Mouse (Mus musculus): ENCODE data around the gene Casd1. TPM values are rescaled to one million over a fixed set of nuclear protein-coding genes. Genes with fewer than 3 reads are reported as not detected.
A peak's percentile ranks its signal among the peaks of the same experiment; 100 is the strongest.

Casd1 gene
- total RNA-seq (2021), result 10 to 100 TPM; 17.1 to 17.3 TPM
- long read RNA-seq, experiment 1, transcript Casd1-201 (18 exons, 3,961 nt), result major isoform, 7 of 13 reads
- long read RNA-seq, experiment 1, partial matches to known transcripts, result 0 of 13 reads
- long read RNA-seq, experiment 1, other reads (novel, unspliced or antisense), result 6 of 13 reads
- long read RNA-seq, experiment 2, partial matches to known transcripts, result 1 of 4 reads
- long read RNA-seq, experiment 2, other reads (novel, unspliced or antisense), result 0 of 4 reads

DNA sequence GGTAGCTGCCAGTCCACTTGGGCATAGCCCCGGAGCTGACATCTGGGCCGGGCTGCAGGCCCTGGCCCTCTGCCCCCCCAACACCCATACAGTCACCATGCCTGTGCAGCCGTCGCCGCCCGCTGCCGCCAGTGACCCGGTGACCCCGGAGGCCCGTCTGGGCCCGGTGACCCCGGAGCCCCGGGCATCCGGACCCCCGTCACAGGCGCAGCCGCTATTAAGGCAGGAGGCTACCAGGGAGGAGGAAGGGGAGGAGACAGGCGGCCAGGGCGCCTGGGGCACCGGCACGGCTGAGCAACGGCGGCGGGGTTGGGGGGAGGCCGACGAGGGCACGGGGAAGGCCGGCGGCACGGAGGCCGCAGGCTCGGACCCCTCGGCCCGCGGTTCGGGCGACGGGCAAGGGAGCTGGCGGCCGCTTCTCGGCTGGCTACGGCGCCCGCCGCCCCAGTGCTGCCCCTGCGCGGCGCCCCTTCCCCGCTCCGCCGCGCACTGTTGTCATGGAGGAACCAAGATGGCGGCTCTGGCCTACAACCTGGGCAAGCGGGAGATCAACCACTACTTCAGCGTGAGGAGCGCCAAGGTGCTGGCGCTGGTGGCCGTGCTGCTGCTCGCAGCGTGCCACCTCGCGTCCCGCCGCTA lies at the start of gene Casd1:
Gene Casd1 (plus strand): TSS at position 182 of the 639 bp plus-strand sequence.
- DNase-seq, result peak; percentile 35 to 69
- intact Hi-C loops (cut with DNase I), result no loop called here

DNA sequence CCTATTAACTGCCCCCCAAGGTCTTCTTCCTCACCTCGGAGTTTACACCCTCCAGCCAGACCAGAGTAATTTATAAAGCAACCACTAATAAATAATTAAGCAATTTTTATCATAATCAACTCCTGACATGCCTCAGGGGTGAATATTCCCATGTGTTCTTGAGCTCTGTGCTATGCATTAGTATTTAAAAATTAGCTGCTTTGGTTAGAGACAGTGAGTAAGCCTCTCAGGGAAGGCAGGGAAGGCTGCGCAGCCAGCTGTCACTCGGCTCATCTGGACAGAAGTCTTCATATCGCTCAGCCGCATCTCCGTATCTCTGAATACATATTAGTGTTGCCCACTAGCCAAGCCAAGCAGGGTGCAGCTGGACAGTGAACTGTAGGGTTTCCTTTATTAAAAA lies 45.3 kb upstream of the Casd1 start:
- DNase-seq, result no peak
- intact Hi-C loops (cut with DNase I), result loop anchor here (5.0 to 10.0 kb wide), 2 partner anchors 189 to 557 kb away; partner anchors contain the start of genes Peg10 and Sgce

DNA sequence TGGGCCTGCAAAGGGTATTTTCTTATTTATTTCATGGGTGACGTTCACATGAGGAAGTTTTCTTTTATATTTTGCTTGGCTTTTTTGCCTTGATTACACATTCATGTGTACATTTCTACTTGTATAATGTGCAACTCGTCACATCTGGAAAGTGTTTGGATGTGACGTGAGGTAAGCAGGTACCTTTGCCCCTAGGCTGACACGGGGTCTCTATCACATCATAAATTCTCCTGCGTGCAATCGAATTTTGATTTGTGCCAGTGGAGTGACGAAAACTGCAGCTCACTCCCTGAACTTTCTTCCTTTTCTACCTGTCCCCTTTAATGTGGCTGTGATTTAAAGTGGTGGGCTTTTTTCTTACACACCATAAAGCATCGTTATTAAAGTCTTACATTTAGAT lies 43.6 kb upstream of the Casd1 start:
- no peak for DNase-seq
- intact Hi-C loops (cut with DNase I), result loop anchor here (5.0 to 10.0 kb wide), 2 partner anchors 188 to 555 kb away; partner anchors contain the start of genes Peg10 and Sgce

DNA sequence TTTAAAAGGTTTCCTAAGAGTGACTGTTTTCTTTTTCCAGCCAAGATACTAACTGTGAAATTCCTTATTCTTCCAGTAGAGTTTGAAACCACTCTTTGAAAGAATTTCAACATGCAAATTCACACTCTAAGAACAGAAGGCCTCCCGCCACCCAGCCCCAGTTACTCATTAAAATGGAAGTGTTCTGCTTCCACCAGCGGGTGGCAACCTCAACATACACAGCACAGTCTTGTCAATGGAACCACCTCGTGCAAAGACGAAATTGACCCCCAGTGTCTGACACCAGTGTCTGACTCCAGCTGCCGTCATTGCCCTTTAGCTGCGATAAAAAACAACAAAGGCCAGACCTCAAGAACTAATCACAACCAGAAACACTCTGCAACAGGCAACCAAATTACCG lies 43.0 kb upstream of the Casd1 start:
- intact Hi-C loops (cut with DNase I), result loop anchor here (5.0 to 10.0 kb wide), 2 partner anchors 187 to 555 kb away; partner anchors contain the start of genes Peg10 and Sgce
- no peak for DNase-seq

DNA sequence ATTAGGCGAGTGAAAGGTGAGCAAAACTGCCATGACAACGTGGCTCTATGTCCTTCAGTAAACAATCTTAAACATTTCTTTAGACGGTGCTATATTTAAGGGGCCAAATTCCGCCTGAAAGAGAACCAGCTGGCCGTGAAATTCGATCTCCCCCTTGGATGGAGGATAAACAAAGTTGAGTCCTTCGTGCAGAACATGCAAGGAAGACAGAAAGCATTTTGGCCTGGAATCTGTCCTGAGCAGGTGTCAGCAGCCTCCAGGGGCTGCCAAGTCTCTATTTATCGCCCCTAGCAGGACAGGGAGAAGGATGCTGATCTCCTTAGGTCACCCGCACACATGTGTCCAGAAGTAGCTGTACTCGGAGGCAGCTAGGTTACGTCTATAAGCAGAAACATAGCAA lies 39.5 kb upstream of the Casd1 start:
- intact Hi-C loops (cut with DNase I), result no loop called here

DNA sequence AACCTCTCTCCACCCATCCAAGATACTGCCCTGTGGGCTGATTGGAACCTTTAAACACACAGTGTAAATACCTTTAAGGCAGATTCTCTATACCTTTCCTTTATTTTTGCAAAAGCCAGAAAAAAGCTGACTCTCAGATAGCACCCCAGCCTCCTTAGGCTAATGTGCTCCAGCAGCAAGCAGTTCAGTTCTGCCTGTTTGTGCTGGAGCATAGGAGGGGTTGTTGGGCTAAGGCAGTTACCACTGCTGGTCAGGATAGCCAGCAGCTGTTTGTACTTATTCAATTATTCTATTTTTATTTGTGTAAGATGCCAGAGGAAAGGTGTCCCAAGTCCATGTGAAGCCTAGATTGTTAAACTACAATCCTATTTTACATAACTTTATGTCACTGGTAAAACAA lies 39.0 kb upstream of the Casd1 start:
- no peak for DNase-seq
- intact Hi-C loops (cut with DNase I), result no loop called here

More for the DNA sequence above, 39.5 kb upstream of the Casd1 start:
- no peak for DNase-seq

DNA sequence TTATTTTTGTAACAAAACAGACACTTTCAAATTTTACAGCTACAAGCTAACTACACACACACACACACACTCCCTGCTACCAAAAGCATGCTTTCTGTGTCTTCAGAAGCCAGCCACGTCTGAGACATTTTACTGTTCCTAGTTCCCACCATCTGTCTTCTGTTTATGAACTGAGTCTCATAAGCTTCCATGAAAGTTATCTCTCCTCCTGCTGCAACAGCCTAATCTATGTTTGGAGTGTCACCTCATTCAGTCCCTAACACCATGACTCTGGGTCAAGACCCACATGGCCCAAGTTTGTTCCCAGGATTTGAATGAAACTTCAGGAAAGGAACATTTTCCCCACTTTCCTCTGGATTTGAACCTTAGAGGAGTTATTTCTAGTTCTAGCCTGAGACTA lies 38.2 kb upstream of the Casd1 start:
- intact Hi-C loops (cut with DNase I), result no loop called here
- DNase-seq, result no peak

DNA sequence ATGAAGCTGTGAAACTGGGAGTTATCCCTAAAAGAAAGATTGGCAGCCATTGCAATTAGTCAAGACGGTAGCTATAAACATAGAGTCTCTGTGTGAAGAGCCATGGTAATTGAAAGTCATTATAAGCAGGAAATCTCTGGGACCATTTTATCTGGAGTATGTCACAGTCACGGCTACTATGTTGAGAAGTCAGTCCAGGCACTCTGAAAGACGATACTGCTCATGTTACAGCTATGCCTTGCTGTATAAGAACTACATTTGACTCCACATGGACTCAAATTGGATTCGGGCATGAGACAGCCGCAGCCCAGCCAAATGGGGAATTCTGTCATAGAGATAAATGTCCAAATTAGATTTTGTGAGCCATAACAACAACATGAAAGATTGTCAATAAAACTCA lies 37.2 kb upstream of the Casd1 start:
- DNase-seq, result no peak
- intact Hi-C loops (cut with DNase I), result no loop called here

DNA sequence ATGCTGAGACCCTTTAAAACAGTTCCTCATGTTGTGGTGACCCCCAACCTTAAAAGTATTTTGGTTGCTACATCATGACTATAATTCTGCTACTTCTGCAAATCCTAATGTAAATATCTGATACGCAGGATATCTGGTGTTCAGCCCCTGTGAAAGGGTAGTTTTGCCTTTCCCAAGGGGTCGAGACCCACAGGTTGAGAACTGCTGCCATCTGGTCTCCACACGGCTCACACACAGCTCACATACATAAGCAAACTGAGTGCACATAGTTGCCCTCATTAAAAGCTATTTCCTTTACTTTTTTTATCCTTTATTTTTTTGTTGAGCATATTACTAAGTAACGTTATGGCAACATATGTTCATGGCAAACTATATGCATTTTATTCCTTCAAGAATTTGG lies 30.2 kb upstream of the Casd1 start:
- intact Hi-C loops (cut with DNase I), result no loop called here

DNA sequence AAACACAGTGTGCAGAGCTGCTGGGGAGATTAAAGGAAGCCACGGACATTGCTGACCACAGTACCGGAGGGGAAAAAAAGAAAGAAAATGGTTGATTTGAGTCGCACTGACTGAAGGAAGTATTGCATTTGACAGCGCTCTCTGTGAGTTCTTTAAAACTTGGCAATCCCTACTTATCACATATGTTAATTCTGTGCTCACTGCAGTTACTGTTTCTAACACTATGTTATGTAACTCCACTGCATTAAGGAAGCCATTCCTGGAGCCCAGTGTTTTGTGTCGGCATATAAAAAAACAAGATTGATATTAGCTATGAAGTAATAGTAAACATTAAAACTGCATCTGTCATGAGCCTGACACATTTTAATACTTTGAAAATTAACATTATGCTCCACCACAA lies 22.9 kb upstream of the Casd1 start:
- no peak for DNase-seq
- intact Hi-C loops (cut with DNase I), result no loop called here

More for the DNA sequence above, 30.2 kb upstream of the Casd1 start:
- DNase-seq, result no peak

DNA sequence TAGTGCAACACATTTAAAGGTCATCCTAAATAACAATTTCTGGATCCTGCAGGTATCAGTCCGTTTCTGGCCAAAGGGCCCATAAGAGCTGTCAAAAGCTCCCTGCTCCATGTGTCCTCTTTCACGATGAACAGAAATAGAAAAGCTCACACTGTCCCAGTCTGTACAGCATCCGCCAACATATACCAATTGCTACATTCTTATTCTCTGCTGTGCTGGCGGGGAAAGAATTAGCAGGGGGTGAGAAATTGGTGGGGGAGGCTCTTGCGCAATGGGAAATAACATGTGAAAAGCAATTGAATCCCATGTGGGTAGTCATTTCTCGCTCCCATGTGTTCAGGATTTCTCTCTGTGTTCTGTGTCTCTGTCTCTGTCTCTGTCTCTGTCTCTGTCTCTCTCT lies 22.3 kb upstream of the Casd1 start:
- intact Hi-C loops (cut with DNase I), result no loop called here
- no peak for DNase-seq

DNA sequence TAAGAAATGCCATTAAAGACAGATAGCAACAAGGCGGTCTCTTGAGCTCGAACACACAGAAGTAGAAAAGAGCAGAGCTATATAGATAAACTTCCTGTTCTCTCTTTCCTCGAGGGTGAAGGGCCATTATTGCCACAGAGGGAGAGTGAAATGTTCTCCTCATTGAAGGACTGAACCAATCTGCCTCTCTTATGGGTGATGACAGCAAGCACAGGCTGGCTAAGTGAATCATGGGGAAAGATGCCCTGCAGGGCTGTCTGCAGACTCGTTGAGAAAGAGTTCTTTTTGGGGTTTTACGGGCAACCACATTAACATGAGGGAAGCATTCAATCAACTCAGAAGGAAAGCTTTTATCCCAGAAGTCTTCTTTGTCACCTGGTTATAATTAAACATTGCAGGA lies 21.0 kb upstream of the Casd1 start:
- intact Hi-C loops (cut with DNase I), result no loop called here
- DNase-seq, result no peak

DNA sequence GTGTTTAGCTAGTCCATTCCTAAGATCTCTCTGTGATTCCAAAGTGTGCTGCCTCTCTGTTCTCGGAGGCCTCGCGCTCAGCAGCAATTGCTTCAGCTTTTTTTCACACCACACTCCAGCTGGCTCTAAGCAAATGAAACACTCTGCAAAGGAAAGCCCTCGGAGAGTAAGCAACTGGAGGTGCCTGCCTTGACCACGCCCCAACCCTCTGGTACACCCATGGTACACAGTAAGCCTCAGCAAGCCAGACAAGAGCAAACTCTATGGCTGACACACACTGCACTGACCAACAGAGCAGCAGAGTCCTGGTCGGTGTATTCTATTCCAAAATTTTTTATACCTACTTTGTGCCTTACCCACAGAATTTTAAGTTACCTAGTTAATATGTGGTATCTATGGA lies 17.2 kb upstream of the Casd1 start:
- DNase-seq, result no peak
- intact Hi-C loops (cut with DNase I), result no loop called here

DNA sequence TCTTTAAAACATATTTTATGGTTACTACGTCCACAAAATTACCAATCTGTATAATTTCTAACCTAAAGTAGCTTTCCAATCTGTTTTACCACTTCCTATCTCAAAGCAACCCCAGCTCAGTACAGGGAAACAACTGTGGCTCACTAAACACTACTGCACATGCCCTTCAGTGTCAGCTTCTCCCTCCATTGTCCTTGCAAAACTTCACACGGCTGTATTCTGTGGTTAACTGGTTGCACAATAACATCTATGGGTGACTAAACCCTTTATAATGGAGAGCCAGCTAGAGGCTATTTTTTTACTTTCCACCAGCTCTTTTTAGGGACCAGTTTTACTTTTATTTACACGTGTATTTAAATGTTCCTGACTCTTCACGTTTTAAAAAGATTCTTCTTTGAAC lies 12.7 kb upstream of the Casd1 start:
- intact Hi-C loops (cut with DNase I), result no loop called here

DNA sequence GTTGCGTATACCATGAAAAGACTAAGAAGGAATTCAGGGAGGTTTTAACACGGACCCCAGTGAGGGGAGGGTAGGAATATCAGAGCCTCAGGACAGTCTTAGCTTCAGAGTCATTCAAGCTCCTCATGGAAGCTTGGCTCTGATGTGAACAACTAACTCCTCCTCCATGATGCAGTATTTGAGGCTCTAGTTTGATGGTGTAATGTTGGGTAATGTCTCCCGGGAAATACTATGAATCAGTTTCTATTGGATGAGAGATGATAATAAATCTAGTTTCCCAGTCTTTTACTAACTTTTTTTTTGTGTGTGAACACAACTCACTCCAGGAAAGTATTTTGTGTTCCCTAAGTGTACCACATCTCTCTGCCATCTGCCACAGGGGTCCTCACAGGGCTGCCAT lies 11.9 kb upstream of the Casd1 start:
- no peak for DNase-seq
- intact Hi-C loops (cut with DNase I), result no loop called here

More for the DNA sequence above, 12.7 kb upstream of the Casd1 start:
- DNase-seq, result no peak

DNA sequence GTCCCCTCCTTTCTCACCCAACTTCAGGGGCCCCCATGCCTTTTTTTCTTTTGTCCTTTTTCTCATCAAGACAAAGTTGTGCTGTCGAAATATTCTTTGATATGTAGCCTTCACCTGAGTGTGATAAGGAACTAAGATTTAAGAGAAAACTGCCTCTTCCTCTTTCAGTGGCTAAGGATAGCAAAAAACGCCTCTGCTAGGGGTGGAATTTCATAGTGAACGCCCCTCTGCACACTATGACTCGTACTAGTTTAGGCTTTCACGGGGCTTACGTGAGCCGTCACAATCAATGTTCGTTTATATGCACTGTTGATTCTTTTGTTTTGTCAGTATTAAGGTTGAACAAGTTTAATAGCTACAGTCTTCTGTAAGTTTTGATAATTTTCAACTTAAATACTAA lies 10.6 kb upstream of the Casd1 start:
- no peak for DNase-seq
- intact Hi-C loops (cut with DNase I), result no loop called here

DNA sequence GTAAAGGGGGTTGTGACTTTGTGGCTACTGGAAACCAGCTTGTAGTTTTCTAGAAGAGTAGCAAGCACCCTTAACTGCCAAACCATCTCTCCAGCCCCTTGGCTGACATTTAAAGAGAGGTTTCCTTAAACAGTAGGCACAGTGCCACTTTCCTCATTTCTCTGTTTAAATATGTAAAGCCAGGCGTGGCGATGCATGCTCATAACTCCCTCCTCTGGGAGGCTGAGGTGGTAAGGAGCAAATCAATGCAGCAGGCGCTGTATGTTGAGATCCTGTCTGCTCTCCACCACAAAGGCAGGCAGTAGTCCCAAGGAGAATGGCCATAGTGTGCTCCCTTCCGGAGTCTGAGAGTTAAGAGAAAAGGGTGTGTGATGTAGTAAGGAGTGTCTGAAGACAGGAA lies 2.9 kb upstream of the Casd1 start:
- DNase-seq, result no peak

DNA sequence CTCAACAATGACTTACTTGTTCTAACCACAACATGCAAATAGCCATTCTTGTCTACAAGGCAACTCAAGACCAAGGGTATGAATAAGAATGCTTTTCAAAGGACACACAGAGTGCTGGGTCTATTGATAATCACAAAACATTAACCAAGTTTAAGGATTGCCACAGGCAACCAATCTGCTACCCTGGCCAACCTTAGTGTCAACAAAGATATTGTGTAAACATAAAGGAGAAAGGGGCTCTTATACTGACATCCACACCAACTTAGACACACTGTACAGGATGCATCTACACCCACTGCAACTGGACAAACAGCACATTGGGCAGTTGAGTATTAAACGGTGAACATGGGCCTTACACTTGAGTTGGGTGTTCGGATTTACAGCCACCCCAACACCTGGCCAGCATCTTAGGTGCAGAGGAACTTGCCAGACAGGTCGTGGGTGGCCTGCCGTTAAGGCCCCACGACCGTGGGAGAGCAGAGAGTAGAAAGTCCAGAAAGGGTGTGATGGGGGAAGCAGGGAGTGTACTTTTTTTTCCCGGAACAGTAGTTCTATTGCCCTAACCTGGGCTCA lies 468 bp upstream of the Casd1 start:
- intact Hi-C loops (cut with DNase I), result no loop called here
- no peak for DNase-seq

More for the DNA sequence above, 2.9 kb upstream of the Casd1 start:
- intact Hi-C loops (cut with DNase I), result no loop called here

DNA sequence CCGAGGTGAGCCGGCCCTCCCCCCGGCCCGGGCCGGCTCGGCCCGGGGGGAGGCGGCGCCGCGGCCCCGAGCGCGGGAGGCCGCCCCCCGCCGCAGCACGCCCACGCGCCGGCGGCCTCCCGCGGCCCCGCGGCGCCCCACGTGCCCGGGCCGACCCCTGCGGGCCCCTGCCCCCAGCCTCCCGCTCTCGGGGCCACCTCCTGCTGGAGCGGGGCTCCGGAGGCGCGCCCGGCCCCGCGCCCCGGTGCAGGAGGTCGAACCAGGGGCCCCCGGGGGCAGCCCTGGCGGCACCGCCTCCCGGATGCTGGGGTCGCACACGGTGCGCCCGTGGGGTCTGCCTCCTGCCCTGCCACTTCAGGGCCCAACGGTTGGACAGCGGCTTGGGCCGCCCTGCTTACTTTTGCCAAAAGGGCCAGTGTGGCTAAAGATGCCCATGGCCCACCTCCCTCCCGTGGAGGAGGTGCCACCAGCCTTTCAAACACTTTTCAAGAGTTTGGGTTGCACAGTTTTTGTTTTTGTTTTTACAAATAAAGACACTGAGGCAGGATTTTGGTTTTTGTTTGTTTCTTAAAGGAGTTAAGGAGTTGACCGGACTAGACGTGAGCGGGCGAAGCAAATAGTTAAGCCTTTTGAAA lies 775 bp downstream of the Casd1 start:
- intact Hi-C loops (cut with DNase I), result no loop called here
- peak in 1 of 2 experiments; percentile 26 for DNase-seq

DNA sequence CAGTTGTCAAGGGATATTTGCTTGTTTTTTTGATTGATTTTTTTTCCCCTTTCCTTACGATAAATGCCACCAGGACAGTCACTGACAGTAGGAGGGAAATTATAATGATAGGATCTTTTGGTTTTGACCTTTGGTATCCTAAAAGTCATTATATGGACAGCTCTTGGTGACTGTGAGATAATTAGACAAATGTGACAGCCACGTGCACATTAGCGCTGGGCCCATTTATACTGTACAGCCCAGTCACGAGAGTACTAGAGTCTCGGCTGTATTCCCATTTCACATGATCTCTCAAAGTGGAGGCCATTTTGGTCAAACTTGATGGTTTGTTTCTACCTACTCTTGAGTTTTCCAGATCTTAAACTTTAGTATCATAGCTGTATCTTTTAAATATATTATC lies 1.4 kb downstream of the Casd1 start:
- intact Hi-C loops (cut with DNase I), result no loop called here
- no peak for DNase-seq

DNA sequence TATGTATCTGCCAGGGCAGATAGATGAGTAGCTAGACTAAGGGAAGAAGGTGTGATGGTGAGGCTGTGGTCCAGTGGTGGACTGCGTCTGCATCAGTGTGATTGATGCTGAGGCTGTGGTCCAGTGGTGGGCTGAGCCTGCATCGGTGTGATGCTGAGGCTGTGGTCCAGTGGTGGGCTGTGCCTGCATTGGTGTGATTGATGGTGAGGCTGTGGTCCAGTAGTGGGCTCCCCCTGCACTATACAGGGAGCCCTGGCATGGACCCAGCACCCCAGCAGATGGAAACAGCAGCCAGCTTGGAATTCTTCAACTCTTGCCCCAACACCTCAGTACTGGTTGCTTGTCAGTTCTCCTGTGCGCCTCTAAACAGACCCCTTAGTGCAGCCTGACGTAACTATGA lies 5.8 kb downstream of the Casd1 start:
- intact Hi-C loops (cut with DNase I), result no loop called here
- DNase-seq, result no peak
